Mouse (Mus musculus): ENCODE measurements around the gene Dnajb14.
A peak's percentile ranks its signal among the peaks of the same experiment; 100 is the strongest.
"Not testable (repeated sequence)": the region's sequence is repeated elsewhere in the genome, so short reads cannot be mapped to it uniquely, and the experiment has no call there.

Gene Dnajb14

DNA sequence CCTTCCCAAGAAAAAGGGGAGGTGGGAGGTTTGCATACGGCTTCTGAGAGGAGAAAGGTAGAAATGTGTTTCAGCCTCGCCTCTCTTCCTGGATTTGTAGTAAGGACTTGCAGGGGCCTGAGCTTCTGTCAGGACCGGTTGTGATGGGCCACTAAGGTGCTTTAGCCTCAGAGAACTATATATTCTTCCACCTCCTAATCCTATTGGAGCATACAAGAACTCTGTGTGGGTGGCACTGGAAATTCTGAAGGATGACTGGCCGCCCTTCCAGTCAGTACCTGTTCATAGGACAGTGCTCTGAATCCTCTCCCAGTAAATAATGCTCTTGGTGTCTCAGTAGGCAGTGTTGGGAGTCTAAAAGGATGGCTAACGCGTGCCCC lies 51.4 kb downstream of the Dnajb14 start:
- no peak for DNase-seq

DNA sequence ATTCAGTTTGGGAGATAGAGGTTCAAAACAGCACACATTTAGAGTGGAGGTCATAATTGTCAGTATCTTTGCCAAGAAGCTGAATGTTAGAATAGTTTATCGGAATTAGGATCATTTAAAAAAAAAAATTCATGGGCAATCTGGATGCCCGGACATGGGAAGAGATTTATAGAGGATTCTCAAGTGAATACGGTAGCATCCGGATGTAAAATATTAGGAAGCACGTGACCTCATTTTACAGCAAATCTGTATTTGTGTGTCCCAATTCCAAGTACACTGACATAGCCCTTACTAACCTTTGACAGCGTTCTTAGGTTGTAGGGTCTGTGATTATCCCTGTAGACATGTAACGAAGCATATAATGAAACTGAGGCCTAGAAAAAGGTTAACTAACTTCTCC lies 51.9 kb downstream of the Dnajb14 start:
- no peak for DNase-seq

DNA sequence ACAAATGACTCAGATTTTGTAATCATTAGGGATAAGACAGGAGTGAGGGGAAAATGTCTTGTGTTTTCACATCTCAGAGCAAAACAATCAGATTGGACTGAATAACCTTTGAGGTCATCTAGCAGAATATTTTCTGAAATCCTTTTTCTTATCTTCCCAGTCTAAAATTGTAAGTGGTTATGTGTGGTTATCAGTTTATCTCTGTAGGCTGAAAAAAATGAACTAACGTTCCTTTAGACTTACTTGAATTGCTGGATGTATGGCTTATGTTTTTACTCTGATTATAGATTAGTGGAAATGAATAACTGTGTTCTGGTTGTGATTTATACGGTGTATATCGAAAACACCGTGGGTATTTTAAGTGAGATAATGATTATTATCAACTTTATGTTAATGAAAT lies 53.1 kb downstream of the Dnajb14 start:
- DNase-seq: no peak

DNA sequence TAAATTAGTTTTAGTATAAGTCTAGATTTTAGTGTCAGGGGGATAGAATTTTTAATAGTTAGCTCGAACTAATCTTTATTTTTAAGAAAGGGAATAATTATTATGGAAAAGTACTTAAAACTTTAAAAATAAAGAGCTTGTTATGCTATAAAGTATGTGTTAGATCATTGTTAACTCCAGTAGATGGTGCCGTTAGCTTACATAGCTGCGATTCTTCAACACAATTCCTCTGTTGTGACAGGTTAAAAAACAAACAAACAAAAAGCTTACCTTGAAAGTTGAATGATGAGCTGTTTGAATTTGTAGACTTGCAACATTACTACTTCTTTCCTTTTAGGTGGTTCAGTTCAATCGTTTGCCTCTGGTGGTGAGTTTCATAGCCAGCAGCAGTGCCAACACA lies 59.5 kb downstream of the Dnajb14 start:
- no peak for DNase-seq

DNA sequence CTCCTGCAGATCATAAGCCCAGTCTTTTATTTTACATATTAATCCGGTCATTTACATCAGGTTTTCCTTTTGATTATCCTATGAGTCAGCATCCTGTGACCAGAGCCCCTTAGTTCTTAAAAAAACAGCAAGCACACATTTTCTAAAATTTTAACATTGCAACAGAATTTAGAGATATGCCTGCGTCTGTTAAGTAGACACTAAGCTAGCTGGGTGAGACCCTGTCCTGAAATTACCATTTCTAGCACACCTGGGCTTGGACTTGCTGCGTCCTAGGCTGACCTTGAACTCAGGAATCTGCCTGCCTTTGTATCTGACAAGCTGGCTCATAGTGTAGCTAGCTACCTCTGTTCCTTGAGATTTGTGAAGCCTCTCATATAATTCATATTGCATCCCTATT lies 62.5 kb downstream of the Dnajb14 start:
- no peak for DNase-seq

DNA sequence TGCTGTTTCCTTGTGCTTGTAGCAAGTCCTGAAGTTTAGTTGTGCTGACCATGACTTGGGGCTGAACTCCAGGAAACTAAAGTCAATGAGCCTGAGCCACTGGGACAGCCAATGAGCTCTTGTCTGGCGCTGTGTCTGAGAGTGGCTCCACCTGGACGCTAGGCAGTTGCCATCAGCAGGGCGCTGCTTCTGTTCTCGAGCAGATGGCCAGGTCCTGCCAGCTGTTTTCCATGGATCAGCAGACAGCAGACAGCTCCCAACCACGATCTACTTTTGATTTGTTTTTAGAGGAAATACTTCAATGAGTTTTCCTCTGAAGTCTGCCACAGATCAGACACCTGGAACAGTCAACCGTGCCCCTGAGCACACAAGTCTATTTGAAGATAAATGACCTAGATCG lies 65.3 kb downstream of the Dnajb14 start:
- peak; percentile 70 for DNase-seq

DNA sequence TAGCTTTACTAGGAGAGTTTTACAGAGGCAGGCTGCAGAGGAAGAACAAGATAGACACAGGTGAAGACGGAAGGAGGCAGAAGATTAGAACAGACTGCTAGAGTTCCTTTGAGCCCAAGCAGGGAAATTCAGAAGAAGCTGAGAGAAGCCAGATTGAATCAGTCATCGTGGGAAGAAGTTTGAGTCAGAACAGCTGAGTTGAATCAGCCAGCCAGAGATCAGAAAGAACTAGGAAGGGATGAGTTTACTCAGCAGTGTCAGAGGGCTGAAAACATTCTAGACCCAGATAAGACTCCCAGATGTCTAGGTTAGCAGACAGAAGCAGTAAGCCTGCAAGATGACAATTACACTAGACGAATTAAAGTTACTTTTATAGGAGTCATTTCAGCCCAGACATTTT lies 66.5 kb downstream of the Dnajb14 start:
- DNase-seq: no peak

DNA sequence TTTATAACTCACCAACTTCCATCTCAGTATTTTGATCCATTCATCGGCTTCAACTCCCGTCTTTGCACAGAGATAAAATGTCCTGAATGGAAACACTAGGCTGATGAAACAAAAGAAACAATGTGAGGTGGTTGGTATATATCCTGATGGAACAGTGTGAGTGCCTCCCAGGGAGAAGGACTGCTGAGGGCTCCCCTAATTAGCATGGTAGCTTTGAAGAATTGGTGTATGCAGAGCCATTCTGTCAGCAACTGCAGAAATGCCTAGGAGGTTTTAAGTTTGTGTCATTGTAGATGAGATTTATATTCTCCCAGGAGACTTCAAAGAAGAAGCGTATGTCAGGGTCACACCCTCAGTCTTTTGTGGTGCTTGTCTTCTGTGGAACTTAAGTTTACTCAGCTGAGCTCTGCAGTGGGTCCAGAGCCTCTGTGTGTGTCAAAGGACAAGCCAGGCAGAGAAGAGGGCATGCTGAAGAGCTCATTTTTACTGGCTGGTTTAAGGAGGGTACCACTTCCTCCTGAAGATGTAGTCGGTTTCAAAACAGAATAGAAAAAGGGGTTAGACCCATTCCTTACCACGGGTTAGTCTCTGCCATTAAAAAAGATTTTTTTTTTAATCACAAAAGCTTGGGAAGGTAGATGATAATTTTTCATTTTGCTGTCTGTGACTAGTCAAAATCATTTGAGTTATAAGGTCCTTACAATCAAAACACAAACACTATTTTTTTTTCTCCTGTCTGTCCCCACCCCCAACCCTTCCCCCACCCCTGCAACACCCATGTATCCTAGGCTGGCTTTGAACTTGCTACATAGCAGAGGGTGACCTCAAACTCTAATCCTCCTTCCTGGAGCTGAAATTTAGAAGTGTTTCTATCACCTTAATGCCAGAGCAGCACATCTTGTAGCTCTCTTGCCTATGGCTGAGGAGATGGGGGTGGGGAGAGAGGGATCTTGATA lies 68.4 kb downstream of the Dnajb14 start:
- DNase-seq: no peak

DNA sequence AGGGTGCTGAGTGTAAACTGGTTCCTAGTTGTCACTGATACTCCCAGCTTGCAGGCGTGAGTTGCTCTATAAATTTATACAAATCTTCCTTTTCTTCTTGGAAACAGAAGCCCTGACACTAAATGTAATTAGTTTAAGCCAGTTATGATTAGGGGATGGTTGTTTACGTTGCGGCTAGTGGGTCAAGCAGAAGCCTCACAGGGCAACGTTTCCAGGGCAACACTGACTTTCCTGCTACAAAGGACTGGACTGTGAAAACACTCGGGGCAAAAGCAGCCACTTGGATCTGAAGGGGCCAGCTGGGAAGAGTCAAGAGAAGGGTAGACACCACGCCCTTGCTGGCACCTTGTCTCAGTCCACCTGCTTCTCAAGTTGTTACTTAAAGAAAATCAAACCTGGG lies 69.1 kb downstream of the Dnajb14 start:
- peak; percentile 40 for DNase-seq

DNA sequence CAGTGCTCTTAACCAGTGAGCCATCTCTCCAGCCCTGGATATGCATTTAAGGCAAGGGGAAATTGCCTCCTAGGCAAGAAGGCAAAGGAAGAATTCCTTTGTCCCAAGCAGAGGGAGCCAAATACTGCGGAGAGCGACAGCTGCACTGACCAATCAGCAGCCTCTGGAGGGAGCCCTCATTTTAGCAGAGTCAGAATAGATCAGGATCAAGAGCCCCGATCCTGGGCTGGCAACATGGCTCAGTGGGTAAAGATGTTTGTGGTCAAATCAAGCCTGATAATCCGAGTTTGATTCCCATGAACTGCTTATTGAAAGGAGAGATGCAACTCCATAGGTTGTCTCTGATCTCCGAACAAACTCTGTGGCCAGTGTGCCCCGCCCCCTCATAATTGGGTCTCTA lies 71.1 kb downstream of the Dnajb14 start:
- peak; percentile 79 for DNase-seq

DNA sequence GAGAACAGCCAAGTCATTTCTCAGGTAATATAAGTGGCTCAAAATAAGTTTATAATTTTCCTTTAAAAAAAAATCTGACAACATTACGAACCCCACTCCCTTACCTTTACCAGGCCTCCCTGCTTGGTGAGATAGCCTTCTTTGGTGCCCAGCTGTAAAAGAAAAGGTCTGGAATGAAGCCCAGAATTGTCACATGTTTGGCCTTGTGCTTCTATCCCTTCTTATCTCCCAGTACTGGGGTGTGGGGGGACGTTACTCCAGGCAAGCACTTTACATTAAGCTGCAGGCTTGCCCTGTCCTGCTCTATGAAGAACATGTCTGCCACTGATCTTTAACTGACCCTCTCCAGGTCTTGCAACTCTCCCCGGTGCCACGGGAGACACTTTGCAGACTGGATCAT lies 73.3 kb downstream of the Dnajb14 start:
- DNase-seq: no peak

DNA sequence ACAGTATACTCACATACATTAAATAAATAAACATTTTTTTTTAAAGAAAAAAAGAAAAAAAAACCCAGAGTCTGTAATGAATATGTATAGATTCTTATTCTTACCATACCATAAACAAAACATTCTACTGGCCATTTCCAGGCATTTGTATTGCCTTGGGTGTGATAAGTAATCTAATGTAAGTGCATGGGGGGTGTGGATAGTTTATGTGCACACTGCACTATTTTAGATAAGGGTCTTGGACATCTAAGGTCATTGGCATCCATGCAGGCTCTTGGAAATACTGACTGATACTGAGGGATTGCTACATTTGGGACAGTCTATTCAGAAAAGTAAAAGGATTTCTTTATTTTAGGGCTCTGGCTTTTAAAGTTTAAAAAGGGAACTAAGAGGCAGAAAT lies 74.1 kb downstream of the Dnajb14 start:
- DNase-seq: no peak

DNA sequence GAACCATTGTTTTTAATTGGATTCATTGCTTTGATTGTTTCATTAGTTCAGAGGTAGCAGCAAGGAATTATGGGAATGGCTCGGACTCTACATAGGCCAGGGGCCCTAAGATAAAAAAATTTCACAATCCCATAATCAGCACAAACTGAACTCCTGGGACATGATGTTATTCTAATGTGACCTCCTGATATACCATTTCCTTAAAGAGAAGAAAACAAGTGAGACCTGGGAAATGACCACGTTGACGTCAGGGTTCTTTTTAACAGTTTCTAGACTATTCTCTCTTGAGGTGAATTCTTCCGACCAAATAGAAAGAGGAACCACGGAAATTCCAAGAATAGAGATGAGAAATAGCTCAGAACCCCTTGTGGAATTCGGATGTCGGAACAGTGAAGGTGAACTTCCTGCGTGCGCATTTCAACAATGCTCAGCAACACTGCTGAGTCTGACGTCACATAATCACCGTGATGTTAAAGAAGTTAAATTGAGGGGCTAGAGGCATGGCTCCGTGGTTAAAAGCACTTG lies 74.7 kb downstream of the Dnajb14 start:
- DNase-seq: no peak

DNA sequence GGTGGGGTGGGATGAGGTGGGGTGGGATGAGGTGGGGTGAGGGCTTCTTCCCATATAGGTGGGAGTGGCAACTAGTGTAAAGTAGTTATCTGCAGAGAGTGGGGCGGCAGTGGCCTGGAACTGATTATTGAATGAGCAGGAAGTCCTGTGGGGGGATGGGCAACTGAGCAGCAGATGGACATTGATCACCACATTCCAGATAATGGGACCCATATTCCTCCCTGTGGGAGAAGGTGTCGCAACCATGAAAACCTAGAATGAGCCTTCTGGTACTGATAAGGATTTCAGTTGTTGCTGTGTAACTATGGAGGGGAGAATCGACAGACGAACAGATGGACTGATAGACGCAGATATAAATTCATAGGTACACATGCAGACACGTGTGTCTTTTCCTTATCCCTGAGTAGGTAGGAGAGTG lies 76.3 kb downstream of the Dnajb14 start:
- no peak for DNase-seq

DNA sequence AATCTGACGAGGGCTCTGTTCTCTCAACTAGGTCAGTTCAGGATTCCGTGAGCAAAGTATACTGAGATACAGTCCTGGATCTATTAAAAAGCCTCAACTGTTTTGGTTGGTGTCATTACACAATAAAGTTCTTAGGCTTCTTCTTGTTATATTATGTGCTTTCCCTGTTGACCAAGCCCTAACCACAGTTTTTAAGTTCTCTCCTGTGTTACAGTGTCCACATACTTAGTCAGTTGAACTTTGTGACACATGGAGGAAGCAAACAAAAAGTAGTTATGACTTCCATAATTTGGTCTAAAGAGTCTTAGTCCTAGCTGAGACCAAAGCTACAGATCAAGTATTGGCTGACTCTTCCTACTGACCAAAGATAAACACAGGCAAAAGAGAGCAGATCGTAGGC lies 79.4 kb downstream of the Dnajb14 start:
- DNase-seq: no peak

DNA sequence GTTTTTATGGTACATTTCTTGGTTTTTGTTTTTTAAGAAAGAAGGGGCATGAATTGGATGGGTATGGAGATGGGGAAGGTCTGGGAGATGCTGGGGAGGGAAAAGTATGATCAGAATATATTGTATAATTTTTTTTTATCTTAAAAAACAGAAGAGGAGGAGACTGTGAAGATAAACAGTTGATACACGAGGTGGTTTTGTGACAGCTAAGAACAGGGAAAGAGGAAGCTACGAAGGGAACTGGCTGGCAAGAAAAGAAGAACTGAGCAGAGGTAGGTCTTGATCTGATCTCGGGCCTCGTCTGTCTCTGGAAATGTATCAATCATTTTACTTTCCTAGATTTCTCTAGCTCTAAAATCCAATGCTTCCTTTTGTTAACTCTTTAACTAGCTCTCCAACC lies 80.0 kb downstream of the Dnajb14 start:
- DNase-seq: no peak

DNA sequence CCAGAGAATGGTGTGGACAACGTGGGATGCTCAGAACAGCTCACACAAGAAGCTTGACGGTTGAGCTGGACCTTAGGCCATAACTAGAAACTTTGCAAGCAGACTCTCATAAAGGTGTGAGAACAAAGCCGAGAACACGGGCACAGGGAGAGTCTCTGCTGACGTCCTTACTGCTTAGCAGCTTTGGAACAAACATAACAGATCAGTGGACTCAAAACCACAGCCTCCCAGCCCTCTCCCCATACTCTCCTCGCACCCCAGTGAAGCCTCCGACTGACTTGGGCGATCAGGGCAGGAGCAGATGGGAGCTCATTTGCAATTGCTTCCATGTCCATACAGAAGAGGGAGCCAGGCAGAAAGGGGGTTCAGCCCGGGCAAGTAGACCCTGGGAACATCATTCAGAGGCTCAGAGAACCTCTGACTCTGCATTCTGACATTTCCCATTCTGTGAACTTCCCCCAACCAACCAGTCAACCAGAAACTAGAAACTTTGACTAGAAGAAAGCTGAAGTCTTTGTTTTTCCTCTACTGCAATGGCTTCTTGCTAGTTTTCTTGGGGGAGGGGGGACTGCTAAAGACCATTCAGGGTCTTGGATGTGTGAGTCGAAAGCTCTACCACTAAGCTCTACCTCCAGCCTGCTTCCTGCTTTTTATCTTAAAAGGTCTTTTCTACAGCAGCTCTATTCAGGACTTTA lies 82.9 kb downstream of the Dnajb14 start:
- DNase-seq: no peak

DNA sequence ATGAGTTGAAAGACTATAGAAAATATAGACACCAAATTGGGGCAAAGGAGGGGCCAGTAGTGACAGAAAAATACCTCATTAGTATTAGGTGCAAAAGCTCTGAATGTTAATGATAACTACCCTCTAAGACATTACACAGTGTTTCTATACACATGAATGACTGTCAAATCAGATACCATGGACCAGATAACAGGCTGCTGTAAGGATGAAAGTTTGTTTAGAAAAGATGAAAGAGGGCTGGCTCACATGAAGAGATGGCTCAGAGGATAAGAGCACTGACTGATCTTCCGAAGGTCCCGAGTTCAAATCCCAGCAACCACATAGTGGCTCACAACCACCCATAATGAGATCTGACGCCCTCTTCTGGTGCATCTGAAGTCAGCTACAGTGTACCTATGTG lies 83.8 kb downstream of the Dnajb14 start:
- not testable (repeated sequence) for DNase-seq

DNA sequence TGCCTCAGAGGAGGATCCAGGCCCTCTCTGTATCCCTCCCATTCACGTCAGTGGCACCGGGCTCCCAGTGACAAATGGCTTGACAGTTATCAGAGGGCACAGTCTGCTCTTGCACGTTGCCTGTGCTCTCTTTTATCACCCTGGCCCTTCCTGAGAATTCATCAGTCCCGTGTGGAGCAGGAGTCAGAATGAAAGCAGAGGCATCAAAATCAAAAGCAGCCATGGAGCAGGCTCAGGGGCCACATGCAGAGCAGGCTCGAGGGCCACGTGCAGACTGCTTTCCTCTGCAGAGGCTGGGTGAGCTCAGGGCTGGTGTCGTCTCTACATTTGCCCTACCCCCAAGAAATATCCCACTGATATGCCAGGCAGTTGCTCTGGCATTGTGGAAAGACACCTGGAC lies 84.3 kb downstream of the Dnajb14 start:
- no peak for DNase-seq

DNA sequence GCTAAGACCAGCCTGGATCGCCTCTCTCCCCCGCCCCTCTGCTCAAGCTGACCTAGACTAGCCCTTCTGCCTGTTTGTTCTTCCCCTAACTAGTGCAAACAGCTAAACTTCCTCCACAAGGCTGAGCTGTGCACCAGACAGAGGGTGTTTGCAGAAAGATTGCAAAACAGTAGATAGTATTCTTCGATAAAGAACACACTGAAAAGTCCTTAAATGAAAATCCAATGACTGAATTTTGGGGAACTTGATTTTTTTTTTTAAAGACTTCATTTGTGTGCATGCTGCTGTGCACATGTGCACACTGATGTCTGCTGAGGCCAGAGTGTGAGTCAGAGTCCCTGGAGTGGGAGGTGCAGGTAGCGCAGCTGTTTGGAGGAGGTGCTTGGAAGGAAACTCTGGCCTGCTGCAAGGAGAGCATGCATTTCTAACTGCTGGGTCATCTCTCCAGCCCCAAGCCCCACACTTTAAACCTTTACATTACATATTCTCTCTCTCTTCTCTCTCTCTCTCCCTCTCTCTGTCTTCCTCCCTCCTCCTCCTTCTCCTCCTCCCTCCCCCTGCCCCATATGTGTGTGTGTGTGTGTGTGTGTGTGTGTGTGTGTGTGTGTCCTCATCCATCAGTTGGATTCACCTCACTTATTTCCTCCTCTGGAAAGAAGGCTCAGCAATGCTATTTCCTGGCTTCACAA lies 84.9 kb downstream of the Dnajb14 start:
- peak; percentile 45 for DNase-seq

DNA sequence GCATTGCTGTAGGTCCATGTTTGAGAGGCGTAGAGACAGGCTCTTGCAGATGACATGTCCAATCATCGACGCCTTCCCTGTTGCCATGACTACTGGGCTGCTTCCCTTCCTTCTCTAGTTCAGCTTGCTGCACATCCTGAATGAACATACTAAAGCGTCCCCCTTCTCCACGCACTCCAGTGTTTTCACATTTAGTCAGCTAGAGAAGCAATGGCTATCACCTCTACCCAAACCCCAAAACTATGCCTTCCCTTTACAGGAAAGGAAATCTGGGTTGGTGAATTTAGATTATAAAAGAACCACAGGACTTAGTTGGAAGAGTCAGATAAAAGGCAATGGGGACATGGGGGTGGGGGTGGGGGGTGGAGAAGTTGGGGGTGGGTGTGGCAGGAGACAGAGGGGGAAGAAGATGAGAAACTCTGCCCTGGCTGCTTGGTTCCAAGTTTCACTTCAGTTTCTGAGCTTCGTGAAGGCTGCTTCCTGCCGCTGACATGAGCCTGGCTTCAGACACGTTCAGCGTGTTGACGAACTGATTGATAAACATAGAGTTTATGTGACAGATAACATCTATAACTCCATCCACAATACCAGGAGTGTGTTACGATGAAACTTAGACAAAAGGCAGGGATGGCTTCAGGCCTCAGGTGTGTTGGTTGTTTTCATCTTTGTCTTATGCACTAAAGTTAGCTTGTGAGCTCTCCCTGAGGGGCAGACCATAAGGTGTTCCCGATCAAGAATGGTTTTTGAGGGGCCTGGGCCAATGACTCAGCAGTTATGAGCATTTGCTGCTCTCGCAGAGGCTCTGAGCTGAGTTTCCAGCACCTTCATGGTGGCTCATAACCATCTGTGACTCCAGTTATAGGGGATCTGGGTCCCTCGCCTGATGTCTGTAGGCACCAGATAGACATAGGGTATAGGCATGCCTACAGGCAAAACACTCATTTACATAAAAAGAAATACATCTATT lies 85.7 kb downstream of the Dnajb14 start:
- DNase-seq: peak; percentile 82

DNA sequence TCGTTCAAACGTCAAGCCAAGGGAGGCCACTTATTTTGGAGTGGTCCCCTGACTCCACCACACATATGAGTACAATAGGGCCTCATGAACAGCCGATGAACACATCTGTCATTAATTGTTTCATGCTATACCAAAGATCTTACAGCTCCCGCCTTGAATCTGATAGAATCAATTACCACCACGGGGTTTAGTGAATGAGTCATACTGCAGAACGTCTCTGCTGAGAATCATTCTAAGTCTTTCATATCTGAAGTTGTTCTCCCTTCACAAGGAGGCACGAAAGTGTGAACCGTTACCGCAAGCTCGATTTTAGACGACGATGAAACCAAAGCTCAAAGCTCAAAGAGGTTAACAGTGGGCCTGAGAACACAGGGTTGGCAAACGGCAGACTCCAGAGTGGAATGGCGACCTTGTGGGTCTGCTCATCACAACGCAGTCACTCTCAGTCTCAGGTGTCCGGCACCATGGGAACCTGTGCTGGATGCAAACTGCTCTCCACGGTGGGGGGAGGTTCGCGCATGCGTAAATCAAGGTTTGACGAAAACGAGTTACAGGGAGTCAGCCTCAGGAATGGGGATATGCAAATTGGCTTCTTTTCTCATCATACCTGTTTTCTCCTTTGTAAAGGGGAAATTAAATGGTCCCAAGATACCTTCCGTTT lies 86.9 kb downstream of the Dnajb14 start:
- DNase-seq: no peak
